Mouse (Mus musculus) heart, embryonic 12.5 days (tissue): Measurements from ENCODE around the gene Csnk2a1. TPM values are rescaled to one million over a fixed set of nuclear protein-coding genes. Genes with fewer than 3 reads are reported as not detected.
A peak's percentile ranks its signal among the peaks of the same experiment; 100 is the strongest.
"Not testable (repeated sequence)": the region's sequence is repeated elsewhere in the genome, so short reads cannot be mapped to it uniquely, and the experiment has no call there.

Experiments used
- ATAC-seq: fragments of 200-750 bp; cut with Nextera tagmentation; 2 replicates; pipeline ENCODE4 v1.8.0; 2017; ENCODE audit warnings: moderate TSS enrichment, moderate library complexity; ENCODE audit not compliant: insufficient number of reproducible peaks, low FRiP score
- H3K27ac ChIP-seq: fragments of 300-500 bp; sonication (generic); 2 replicates; pipeline ENCODE4 v1.5.1; 2016; ENCODE audit warnings: mild to moderate bottlenecking, moderate library complexity; ENCODE audit not compliant: poor library complexity, severe bottlenecking
- H3K27me3 ChIP-seq: fragments of 300-500 bp; sonication (generic); replicated peaks from 2 replicates; pipeline ENCODE4 v1.6.1; 2016; ENCODE audit warnings: mild to moderate bottlenecking, moderate library complexity
- H3K36me3 ChIP-seq: fragments of 300-500 bp; sonication (generic); 2 replicates; pipeline ENCODE4 v1.6.1; 2016; ENCODE audit warnings: mild to moderate bottlenecking, moderate library complexity
- H3K4me1 ChIP-seq: fragments of 300-500 bp; sonication (generic); replicated peaks from 2 replicates; pipeline ENCODE4 v1.6.1; 2016; ENCODE audit warnings: mild to moderate bottlenecking
- H3K4me2 ChIP-seq: fragments of 300-500 bp; sonication (generic); 2 replicates; pipeline ENCODE4 v1.6.1; 2016; ENCODE audit warnings: mild to moderate bottlenecking, moderate library complexity
- H3K4me3 ChIP-seq: fragments of 300-500 bp; sonication (generic); 2 replicates; pipeline ENCODE4 v1.5.1; 2016; ENCODE audit warnings: mild to moderate bottlenecking
- H3K9ac ChIP-seq: fragments of 300-500 bp; sonication (generic); 2 replicates; pipeline ENCODE4 v1.6.1; 2016; ENCODE audit warnings: mild to moderate bottlenecking, moderate library complexity
- H3K9me3 ChIP-seq: fragments of 300-500 bp; sonication (generic); replicated peaks from 2 replicates; pipeline ENCODE4 v1.6.1; 2016; ENCODE audit warnings: mild to moderate bottlenecking, moderate library complexity
- WGBS: fragments of 180-500 bp; shearing (Covaris S2); methylation state at CpG from one replicate; pipeline ENCODE4 v1.1.7; 2016; 5-methylcytosine and 5-hydroxymethylcytosine counted together
- polyA plus RNA-seq: library from polyadenylated mRNA; unstranded; fragments of >200 nt; fragmentation: Nextera tagmentation; extraction: Ambion mirVana; gene quantifications from 2 replicates; pipeline ENCODE4 v1.2.1, GENCODE M21; 2016

Gene Csnk2a1
- polyA plus RNA-seq, 1 experiment from 2014 or later, result 63.2 TPM

DNA sequence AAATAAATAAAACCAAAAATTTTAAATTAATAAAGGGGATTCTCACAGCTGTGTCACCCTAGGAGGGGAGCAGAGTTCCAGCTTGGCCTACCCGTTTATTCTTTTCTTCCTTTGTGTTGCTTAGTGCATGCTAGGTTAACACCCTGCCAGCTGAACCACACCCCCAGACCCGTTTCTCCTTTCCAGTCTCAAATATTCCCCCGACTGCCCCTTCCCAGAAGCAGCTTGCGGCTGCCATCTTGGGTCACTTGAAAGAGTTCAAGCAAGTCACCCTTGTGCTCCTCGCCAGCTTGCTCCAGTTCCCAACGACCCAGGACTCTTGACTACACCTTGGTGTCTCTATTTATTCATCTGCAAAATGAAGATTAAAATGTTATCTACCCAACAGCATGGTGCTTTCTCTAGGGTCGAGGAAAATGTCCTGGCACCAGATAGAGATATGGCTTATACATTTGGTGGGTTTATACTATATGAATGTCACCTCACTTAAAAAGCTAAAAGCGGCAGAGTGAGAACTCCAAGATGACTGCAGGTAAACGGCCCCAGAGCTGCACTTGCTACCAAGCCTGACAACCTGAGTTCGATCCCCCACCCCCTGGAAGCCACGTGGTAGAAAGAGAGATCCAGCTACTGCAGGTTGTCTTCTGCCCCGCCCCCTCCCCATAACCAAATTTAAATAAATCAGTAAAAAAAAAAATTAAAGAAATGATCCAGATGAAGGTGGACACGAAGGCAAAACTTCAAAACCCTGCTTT, 33.9 kb upstream of the Csnk2a1 start:
- ATAC-seq, result no peak
- H3K27me3 ChIP-seq, result 0 out of 2 replicates have a peak, but pooled peaks cover 3% of the 10 kb centered on the region

DNA sequence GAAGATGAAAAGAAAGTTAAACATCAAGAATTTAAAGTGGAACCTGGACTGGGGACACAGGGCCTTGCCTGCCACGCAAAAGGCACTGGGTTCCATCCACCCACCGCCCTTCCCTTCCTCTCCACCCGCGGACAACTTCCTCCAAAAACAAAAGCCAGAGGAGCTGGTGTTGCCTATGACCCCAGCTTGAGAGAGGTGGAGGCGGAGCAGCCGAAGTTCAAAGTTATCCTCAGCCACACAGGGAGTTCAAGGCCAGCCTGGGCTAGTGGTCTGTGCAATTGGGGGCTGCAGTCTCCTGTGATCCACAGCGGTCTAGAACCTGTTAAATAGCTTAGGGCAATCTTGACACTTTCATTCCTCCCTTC, 33.3 kb upstream of the Csnk2a1 start:
- no peak for ATAC-seq
- H3K4me3 ChIP-seq, result no peak overlapping the region
- H3K36me3 ChIP-seq, result no peaks in the 10 kb centered on the region
- H3K27me3 ChIP-seq, result 0 out of 2 replicates have a peak, but pooled peaks cover 3% of the 10 kb centered on the region
- 62% methylated on average over 7 of the region's 7 CpGs for WGBS
- peaks cover 14% of the 10 kb centered on the region for H3K4me1 ChIP-seq
- no peak overlapping the region for H3K9ac ChIP-seq
- H3K9me3 ChIP-seq, result no peaks in the 10 kb centered on the region
- no peak overlapping the region for H3K4me2 ChIP-seq
- no peak overlapping the region for H3K27ac ChIP-seq

More for the DNA sequence above, 33.9 kb upstream of the Csnk2a1 start:
- WGBS, result 69% methylated on average over 13 of the region's 13 CpGs
- no peaks in the 10 kb centered on the region for H3K36me3 ChIP-seq
- no peaks in the 10 kb centered on the region for H3K9me3 ChIP-seq
- no peak overlapping the region for H3K9ac ChIP-seq
- H3K27ac ChIP-seq, result no peak overlapping the region
- no peak overlapping the region for H3K4me3 ChIP-seq
- peaks cover 14% of the 10 kb centered on the region for H3K4me1 ChIP-seq
- no peak overlapping the region for H3K4me2 ChIP-seq

DNA sequence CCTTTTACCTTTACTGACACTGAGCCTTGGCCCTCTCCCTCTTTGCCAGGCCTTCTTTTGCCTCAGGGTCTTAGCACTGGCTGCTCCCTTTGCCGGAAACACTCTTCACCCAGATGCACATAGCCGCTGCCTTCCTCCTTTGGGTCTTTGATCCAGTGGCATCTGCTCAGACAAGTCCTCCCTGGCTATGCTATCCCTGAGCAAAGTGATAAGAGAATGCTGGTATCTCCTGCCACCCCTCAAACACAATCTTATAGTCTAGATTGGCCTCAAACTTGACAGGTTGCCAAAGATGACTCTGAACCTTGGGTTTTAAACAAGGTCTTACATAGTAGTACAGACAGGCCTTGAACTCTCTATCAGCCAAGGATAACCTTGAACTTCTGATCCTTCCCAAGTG, 32.1 kb upstream of the Csnk2a1 start:
- H3K4me1 ChIP-seq, result peaks cover 8% of the 10 kb centered on the region
- H3K27ac ChIP-seq, result no peak overlapping the region
- no peak for ATAC-seq
- H3K27me3 ChIP-seq, result 0 out of 2 replicates have a peak, but pooled peaks cover 9% of the 10 kb centered on the region
- WGBS, result 76% methylated on average over 2 of the region's 2 CpGs
- H3K4me3 ChIP-seq, result no peak overlapping the region
- no peak overlapping the region for H3K4me2 ChIP-seq
- no peaks in the 10 kb centered on the region for H3K9me3 ChIP-seq
- H3K9ac ChIP-seq, result no peak overlapping the region
- H3K36me3 ChIP-seq, result no peaks in the 10 kb centered on the region

DNA sequence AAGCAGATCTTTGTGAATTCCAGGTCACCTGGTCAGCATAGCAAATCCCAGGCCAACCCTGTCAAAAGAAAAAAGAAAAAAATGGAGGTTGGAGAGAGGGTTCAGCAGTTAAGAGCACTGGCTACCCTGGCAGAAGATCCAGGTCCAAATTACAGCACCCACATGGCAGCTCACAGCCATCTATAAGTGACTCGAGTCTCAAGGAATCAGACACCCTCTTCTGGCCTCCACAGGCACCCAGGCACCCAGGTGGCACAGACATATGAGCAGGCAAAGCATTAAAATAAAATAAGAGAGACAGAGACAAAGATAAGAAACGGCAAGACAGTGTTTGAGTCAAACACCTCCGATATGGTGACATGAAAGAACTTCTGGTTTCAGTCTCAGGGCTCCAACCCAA, 29.7 kb upstream of the Csnk2a1 start:
- Histone ChIP-seq H3K4me1 (no peaks in the 10 kb centered on the region), H3K36me3 (no peaks in the 10 kb centered on the region), H3K9ac (no peak overlapping the region), H3K27me3 (0 out of 2 replicates have a peak, but pooled peaks cover 9% of the 10 kb centered on the region), H3K4me2 (no peak overlapping the region), H3K4me3 (no peak overlapping the region), H3K9me3 (no peaks in the 10 kb centered on the region), H3K27ac (no peak overlapping the region)
- WGBS, result 39% methylated on average over 3 of the region's 3 CpGs
- ATAC-seq, result no peak

DNA sequence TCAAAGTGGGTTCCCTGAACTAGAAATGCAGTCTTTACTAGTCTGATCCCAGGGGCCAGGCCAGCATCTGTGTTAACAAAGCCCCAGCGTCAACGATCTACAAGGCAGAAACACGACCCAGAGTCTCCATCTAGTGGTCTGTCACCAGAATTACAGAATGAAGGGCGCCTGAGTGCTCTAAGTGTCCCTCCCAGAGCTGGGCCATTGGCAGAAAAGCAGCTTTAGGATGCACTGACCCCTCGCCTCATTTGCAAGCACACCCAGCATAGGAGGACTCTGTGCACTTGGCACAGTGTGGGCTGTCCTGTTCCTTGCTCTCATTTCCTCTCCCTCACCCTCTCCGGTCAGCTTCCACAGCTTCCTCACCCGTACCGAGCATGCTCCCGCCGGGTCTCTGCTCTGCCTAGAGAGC, 29.3 kb upstream of the Csnk2a1 start:
- Histone ChIP-seq H3K4me1 (no peaks in the 10 kb centered on the region), H3K4me2 (no peak overlapping the region), H3K9me3 (no peaks in the 10 kb centered on the region), H3K4me3 (no peak overlapping the region), H3K36me3 (no peaks in the 10 kb centered on the region), H3K27ac (no peak overlapping the region), H3K9ac (no peak overlapping the region), H3K27me3 (0 out of 2 replicates have a peak, but pooled peaks cover 9% of the 10 kb centered on the region)
- ATAC-seq, result 0 out of 2 replicates have a peak, but pooled peaks have one; percentile 48
- 45% methylated on average over 10 of the region's 10 CpGs for WGBS

DNA sequence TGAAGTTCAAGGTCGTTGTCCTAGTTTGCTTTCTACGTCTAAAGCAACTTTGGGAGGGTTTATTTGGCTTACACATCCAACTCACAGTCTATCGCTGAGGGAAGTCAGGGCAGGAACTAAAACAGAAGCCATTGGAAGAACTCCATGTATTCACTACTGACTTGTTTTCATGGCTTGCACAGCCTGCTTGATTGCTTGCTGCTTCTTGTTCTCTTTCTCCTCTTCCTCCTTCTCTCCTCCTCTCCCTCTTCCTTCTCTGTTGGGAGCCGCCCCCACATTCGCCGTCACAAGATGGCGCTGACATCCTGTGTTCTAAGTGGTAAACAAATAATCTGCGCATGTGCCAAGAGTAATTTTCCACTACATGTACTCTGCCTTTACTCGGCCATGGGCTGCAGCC, 20.5 kb upstream of the Csnk2a1 start:
- not testable (repeated sequence) for ATAC-seq
- 89% methylated on average over 8 of the region's 9 CpGs for WGBS

DNA sequence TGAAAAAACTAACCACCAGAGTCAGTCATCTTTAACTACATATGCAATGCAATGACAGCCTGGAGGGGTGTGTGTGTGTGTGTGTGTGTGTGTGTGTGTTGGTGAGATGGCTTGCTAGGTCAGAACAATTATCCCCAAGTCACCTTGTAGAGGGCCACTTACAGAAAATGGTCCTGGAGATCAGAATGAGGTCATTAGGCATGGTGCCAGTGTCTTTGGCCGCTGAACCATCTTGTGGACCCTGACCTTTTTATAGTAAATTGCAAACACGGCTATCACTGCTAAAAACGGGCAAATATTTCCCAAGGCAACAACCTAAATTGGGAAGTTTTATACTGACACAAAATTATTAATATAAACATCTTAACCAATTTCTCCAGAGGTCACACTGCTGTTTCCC, 14.8 kb upstream of the Csnk2a1 start:
- Histone ChIP-seq H3K27ac (no peak overlapping the region), H3K9me3 (no peaks in the 10 kb centered on the region), H3K36me3 (no peaks in the 10 kb centered on the region), H3K27me3 (no peaks in the 10 kb centered on the region), H3K9ac (no peak overlapping the region), H3K4me2 (no peak overlapping the region), H3K4me3 (no peak overlapping the region), H3K4me1 (no peaks in the 10 kb centered on the region)
- no peak for ATAC-seq
- 75% methylated on average over 3 of the region's 3 CpGs for WGBS

More for the DNA sequence above, 20.5 kb upstream of the Csnk2a1 start:
- H3K4me2 ChIP-seq, H3K36me3 ChIP-seq, H3K4me1 ChIP-seq, H3K27me3 ChIP-seq, H3K4me3 ChIP-seq, H3K27ac ChIP-seq, H3K9ac ChIP-seq, H3K9me3 ChIP-seq: not testable (repeated sequence)

DNA sequence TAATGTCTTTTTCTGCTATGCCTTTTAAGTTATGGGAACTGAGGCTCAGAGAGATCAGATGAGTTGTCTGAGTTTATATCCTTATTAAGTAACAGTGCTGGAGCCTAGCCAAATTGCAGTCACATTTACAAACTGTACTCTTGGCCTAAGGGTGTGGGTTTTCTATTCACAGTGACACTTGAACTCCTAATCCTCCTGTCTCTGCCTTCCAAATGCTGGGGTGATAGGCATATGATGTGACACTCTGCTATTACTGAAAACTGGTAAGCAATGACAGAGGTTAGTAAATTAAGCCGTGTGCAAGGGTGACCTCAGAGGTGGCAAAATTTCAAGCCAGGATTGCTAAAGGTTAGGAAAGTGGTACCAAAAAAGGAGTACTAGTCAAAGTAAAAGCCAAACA, 9.7 kb upstream of the Csnk2a1 start:
- H3K9me3 ChIP-seq, result 0 out of 2 replicates have a peak, but pooled peaks cover 3% of the 10 kb centered on the region
- H3K27me3 ChIP-seq, result no peaks in the 10 kb centered on the region
- WGBS, result 60% methylated on average over 1 of the region's 1 CpGs
- H3K4me2 ChIP-seq, result no peak overlapping the region
- no peak overlapping the region for H3K4me3 ChIP-seq
- H3K4me1 ChIP-seq, result no peaks in the 10 kb centered on the region
- no peak for ATAC-seq
- no peak overlapping the region for H3K9ac ChIP-seq
- H3K36me3 ChIP-seq, result no peaks in the 10 kb centered on the region
- H3K27ac ChIP-seq, result no peak overlapping the region

DNA sequence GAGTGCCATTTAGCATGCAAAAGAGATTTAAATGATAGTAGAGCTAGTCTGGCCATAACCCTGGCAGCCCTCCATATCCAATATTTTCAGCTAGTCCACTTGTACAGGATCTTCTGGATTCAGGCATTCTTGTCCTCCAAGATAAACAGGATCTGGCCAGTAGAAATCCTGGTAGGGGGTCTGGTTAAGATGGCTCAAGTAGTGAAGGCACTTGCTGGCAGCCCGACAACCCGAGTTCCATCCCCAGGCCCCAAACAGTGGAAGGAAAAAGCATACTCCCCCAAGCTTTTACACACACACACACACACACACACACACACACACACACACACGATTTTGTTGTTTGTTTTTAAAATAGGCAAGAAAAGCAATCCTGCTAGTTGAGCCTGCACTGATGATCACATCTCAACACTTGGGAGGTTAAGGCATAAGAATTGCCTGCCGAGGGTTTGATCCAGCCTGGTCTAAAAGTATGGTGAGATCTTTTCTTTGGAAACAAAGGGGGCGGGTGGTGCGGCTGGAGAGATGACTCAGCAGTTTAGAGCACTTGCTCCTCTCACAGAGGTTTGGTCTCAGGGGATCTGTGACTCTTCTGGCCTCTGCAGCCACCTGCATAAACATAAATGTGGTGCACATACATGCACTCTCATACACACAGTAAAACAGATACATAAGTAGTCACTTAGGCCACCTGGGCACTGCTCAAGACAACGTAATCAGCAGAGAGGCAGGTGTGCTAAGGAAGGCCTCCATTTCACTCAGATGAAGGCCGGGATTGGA, 2.9 kb upstream of the Csnk2a1 start:
- ATAC-seq, result no peak
- no peaks in the 10 kb centered on the region for H3K27me3 ChIP-seq
- H3K36me3 ChIP-seq, result 0 out of 2 replicates have a peak, but pooled peaks cover 2% of the 10 kb centered on the region
- H3K4me2 ChIP-seq, result no peak overlapping the region
- no peaks in the 10 kb centered on the region for H3K9me3 ChIP-seq
- 69% methylated on average over 8 of the region's 8 CpGs for WGBS
- H3K4me1 ChIP-seq, result peaks cover 18% of the 10 kb centered on the region
- H3K4me3 ChIP-seq, result no peak overlapping the region
- no peak overlapping the region for H3K9ac ChIP-seq
- no peak overlapping the region for H3K27ac ChIP-seq

DNA sequence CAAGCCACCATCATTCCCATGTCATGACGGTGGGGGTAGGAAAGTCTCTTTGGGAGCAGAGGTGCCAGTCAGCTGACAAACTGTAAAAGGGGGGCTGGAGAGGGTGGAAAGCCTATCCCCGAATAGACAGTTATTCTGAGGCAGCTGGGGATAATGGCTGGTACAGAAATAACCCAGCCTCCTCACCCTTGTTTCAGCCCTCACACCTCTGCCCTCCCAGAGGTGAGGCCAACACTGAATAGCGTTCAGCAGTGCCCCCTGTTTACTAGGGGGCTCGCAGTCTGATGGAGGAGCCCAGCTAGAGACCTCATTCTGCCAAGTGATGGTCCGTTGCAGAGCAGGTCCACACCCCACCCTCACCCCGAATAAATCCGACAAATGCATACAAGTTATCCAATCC, 1.1 kb upstream of the Csnk2a1 start:
- H3K4me2 ChIP-seq, result peak overlapping the region; percentile 84
- 0 out of 2 replicates have a peak overlapping the region, but pooled peaks have one; percentile 100 for H3K27ac ChIP-seq
- ATAC-seq, result no peak
- peaks cover 22% of the 10 kb centered on the region for H3K4me1 ChIP-seq
- H3K9ac ChIP-seq, result peak overlapping the region; percentile 48
- H3K4me3 ChIP-seq, result no peak overlapping the region; the same call in 1 of the 2 replicates
- WGBS, result 71% methylated on average over 7 of the region's 7 CpGs
- H3K27me3 ChIP-seq, result no peaks in the 10 kb centered on the region
- H3K36me3 ChIP-seq, result peaks cover 13% of the 10 kb centered on the region; the same call in 1 of the 2 replicates
- H3K9me3 ChIP-seq, result no peaks in the 10 kb centered on the region

DNA sequence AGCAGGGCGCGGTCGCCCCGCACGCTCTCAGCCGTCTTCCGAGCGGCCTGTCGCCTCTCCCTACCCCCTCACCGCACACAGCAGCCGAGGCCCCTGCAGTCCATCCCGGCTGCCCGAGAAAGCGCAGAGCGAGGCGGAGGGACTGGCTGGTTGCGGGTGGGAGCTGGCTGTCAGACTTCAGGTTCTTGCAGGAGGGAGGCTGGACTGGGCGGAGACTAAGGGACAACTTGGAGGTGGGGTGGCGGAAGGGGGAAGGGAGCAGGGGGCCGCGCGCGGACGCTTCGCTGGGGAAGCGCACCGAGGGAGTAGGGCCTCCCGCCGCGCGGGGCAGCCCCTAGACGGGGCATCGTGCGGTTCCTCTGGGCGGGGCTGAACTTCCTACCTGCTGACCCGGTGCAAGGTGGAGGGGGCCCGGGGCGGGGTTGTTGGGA, 427 bp downstream of the Csnk2a1 start:
- Histone ChIP-seq H3K27me3 (no peaks in the 10 kb centered on the region), H3K9ac (peak overlapping the region; percentile 99), H3K36me3 (peaks cover 18% of the 10 kb centered on the region), H3K4me1 (peaks cover 22% of the 10 kb centered on the region), H3K9me3 (no peaks in the 10 kb centered on the region), H3K4me2 (peak overlapping the region; percentile 84), H3K27ac (peak overlapping the region; percentile 100), H3K4me3 (peak overlapping the region; percentile 99)
- peak; percentile 88 for ATAC-seq
- under 1% methylated on average over 38 of the region's 38 CpGs for WGBS
